Mouse (Mus musculus) hindbrain, embryonic 12.5 days (tissue): Measurements from ENCODE around the gene Cerk. TPM values are rescaled to one million over a fixed set of nuclear protein-coding genes. Genes with fewer than 3 reads are reported as not detected.
"Not testable (repeated sequence)": the region's sequence is repeated elsewhere in the genome, so short reads cannot be mapped to it uniquely, and the experiment has no call there.

Experiments
- ATAC-seq: fragments of 200-750 bp; cut with Nextera tagmentation; 2 replicates; pipeline ENCODE4 v1.8.0; 2017; ENCODE audit warnings: moderate TSS enrichment; ENCODE audit not compliant: low FRiP score
- H3K27ac ChIP-seq: fragments of 300-500 bp; sonication (generic); 2 replicates; pipeline ENCODE4 v1.5.1; 2016; ENCODE audit warnings: mild to moderate bottlenecking
- H3K27me3 ChIP-seq: fragments of 300-500 bp; sonication (generic); 2 replicates; pipeline ENCODE4 v1.6.1; 2016; ENCODE audit warnings: mild to moderate bottlenecking
- H3K36me3 ChIP-seq: fragments of 300-500 bp; sonication (generic); 2 replicates; pipeline ENCODE4 v1.6.1; 2016; ENCODE audit warnings: mild to moderate bottlenecking
- H3K4me1 ChIP-seq: fragments of 300-500 bp; sonication (generic); 2 replicates; pipeline ENCODE4 v1.6.1; 2016
- H3K4me2 ChIP-seq: fragments of 300-500 bp; sonication (generic); replicated peaks from 2 replicates; pipeline ENCODE4 v1.6.1; 2016; ENCODE audit warnings: mild to moderate bottlenecking
- H3K4me3 ChIP-seq: fragments of 300-500 bp; sonication (generic); 2 replicates; pipeline ENCODE4 v1.5.1; 2016; ENCODE audit warnings: mild to moderate bottlenecking
- H3K9ac ChIP-seq: fragments of 300-500 bp; sonication (generic); 2 replicates; pipeline ENCODE4 v1.6.1; 2016; ENCODE audit warnings: mild to moderate bottlenecking, moderate library complexity
- H3K9me3 ChIP-seq: fragments of 300-500 bp; sonication (generic); replicated peaks from 2 replicates; pipeline ENCODE4 v1.6.1; 2016; ENCODE audit warnings: mild to moderate bottlenecking
- WGBS: fragments of 180-500 bp; shearing (Covaris S2); methylation state at CpG from one replicate; pipeline ENCODE4 v1.1.7; 2016; 5-methylcytosine and 5-hydroxymethylcytosine counted together
- polyA plus RNA-seq: library from polyadenylated mRNA; unstranded; fragments of >200 nt; fragmentation: Nextera tagmentation; extraction: Ambion mirVana; gene quantifications from 2 replicates; pipeline ENCODE4 v1.2.1, GENCODE M21; 2016

The Cerk gene
- polyA plus RNA-seq, 1 experiment from 2014 or later, result 26.0 TPM

DNA sequence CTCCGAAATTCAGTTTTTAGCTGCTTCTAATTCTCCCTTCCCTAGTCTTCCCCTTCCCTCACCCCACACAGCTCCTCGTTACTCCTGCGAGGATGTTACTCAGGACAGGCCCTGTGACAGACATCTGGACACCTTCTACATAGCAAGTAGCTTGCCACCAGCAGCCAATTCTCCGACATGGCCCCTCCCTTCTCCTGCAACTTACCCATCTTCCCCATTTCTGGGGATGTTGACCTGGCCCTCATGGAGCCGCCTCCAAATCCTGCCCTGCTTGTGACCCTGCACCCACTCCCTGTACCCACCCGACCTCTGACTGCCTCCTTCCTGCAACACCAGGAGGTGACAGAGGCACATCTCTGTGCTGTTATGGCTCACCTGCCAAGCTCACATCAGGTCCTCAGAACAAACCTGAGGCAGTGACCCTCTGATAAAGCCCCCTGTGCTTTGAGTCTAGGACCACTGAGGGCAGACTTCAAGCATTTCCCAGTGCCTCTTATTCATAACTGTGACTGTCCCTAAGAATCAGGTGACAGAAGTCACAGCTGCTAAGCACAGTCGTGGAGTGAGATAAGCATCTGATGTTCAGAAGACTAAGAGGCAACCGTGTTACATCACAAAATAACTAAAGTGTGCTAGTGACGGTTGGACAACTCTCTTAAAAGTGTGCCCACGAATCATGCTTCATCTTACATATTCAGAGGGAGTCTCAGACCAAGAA, 18.0 kb downstream of the Cerk start:
- H3K4me3 ChIP-seq, result no peak overlapping the region
- no peaks in the 10 kb centered on the region for H3K9me3 ChIP-seq
- no peaks in the 10 kb centered on the region for H3K27me3 ChIP-seq
- H3K36me3 ChIP-seq, result peaks cover 4% of the 10 kb centered on the region; the same call in 1 of the 2 replicates
- 81% methylated on average over 10 of the region's 10 CpGs for WGBS
- H3K4me2 ChIP-seq, result no peak overlapping the region
- no peak overlapping the region for H3K9ac ChIP-seq
- H3K27ac ChIP-seq, result no peak overlapping the region
- ATAC-seq, result no peak
- peaks cover 22% of the 10 kb centered on the region for H3K4me1 ChIP-seq

DNA sequence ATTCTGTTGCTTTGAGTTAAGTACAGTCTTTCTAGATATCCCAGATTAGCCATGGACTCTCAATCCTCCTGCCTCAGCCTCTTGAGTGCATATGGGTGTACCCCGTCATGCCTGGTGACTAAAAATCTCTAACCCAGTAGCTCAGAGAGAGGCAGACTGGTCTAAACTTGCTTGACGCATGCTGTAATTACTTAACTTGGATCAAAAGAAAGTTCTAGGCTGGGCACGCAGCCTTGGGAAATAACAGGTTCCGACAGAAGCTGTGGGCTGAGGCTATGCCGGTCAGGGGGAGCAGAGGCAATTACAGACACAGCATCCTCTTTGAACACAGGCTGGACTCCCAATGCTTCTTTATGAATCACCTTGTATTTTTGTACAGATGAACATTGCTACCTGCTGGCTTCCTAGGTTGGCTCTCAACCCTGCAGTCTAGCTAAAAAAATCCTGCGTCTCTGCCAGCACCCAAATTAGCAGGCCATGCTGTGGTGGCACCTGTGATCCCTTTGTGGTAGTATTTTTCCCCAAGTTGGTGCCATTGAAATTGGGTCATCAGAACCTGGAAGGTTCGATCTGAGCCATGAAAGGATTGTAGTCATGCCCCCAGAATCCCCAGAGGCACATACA, 18.8 kb downstream of the Cerk start:
- Histone ChIP-seq H3K36me3 (peaks cover 4% of the 10 kb centered on the region; the same call in 1 of the 2 replicates), H3K4me1 (peaks cover 16% of the 10 kb centered on the region), H3K4me3 (no peak overlapping the region), H3K27ac (no peak overlapping the region), H3K27me3 (no peaks in the 10 kb centered on the region), H3K9me3 (no peaks in the 10 kb centered on the region), H3K9ac (no peak overlapping the region), H3K4me2 (no peak overlapping the region)
- ATAC-seq, result no peak
- WGBS, result 93% methylated on average over 7 of the region's 7 CpGs

DNA sequence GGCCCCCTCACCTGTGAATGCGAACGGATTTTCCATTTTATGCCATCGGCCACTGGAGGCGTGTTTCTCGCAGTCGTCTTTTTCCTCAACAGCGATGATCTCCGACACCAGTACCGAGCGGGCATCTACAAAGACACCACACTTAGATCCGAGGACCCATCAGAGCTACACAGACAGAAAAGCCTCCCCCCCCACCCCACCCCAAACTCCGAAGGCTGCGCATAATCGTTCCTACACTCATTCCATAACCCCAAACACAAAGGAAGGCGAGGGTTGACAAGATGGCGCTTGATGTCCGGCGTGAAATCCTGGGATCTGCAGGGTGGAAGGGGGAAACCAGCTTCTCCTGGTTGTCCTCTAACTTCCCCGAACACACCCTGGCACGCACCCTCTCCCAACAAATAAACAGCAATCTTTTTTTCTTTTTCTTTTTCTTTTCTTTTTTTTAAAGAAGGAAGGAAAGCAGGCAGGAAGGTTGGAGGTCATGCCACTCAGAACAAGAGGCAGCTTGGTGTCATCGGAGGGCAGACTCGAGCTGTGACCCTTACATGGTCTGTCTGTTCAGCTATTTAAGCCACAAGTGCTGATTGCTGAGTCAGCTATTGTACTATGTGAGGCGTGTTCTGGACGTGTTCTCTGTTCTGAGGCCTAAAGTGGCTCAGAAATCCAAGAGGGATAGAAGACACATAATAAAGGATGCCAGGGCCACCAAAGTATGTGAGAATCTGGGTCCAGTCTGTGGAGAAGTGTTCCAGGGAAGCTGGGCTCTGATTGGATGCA, 19.9 kb downstream of the Cerk start:
- no peak for ATAC-seq

GRCm38 (mm10) chr15:86164718-86165345, 21.1 kb downstream of the Cerk start:
- 76% methylated on average over 21 of the region's 21 CpGs for WGBS

More for the DNA sequence above, 19.9 kb downstream of the Cerk start:
- peaks cover 16% of the 10 kb centered on the region for H3K4me1 ChIP-seq
- H3K27me3 ChIP-seq, result no peaks in the 10 kb centered on the region
- H3K27ac ChIP-seq, result no peak overlapping the region
- WGBS, result 88% methylated on average over 24 of the region's 24 CpGs
- H3K9ac ChIP-seq, result no peak overlapping the region
- H3K36me3 ChIP-seq, result peaks cover 11% of the 10 kb centered on the region
- no peak overlapping the region for H3K4me2 ChIP-seq
- 0 out of 2 replicates have a peak, but pooled peaks cover 3% of the 10 kb centered on the region for H3K9me3 ChIP-seq
- H3K4me3 ChIP-seq, result no peak overlapping the region

DNA sequence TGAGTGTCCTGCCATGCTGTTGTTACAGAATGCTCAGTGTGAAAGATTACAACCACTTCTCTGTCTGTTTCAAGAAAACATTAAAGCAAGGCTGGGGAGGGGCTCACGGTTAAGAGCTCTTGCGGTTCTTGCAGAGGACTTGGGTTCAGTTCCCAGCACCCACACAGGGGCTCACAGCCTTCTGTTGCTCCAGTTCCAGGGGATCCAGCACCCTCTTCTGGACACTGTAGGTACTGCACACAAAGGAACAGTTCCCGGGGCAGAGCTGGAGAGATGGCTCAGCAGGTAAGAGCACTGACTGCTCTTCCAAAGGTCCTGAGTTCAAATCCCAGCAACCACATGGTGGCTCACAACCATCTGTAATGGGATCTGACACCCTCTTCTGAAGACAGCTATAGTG, 24.1 kb downstream of the Cerk start:
- not testable (repeated sequence) for H3K9me3 ChIP-seq, H3K27me3 ChIP-seq, H3K4me2 ChIP-seq, H3K9ac ChIP-seq, H3K4me1 ChIP-seq, ATAC-seq, H3K4me3 ChIP-seq, H3K27ac ChIP-seq
- H3K36me3 ChIP-seq, result peaks cover 11% of the 10 kb centered on the region
- WGBS, result 93% methylated on average over 3 of the region's 3 CpGs

More at GRCm38 (mm10) chr15:86164718-86165345, 21.1 kb downstream of the Cerk start:
- H3K27me3 ChIP-seq, result no peaks in the 10 kb centered on the region
- 0 out of 2 replicates have a peak, but pooled peaks cover 3% of the 10 kb centered on the region for H3K9me3 ChIP-seq
- H3K4me2 ChIP-seq, result no peak overlapping the region
- no peak overlapping the region for H3K4me3 ChIP-seq
- H3K9ac ChIP-seq, result no peak overlapping the region
- H3K27ac ChIP-seq, result no peak overlapping the region
- H3K36me3 ChIP-seq, result peaks cover 11% of the 10 kb centered on the region
- peaks cover 16% of the 10 kb centered on the region for H3K4me1 ChIP-seq
- ATAC-seq, result no peak

GRCm38 (mm10) chr15:86160906-86161305, 25.0 kb downstream of the Cerk start:
- H3K4me2 ChIP-seq, result no peak overlapping the region
- no peak overlapping the region for H3K9ac ChIP-seq
- H3K4me3 ChIP-seq, result no peak overlapping the region
- H3K27me3 ChIP-seq, result no peaks in the 10 kb centered on the region
- ATAC-seq, result no peak
- no peak overlapping the region for H3K27ac ChIP-seq
- peaks cover 16% of the 10 kb centered on the region for H3K36me3 ChIP-seq
- no peaks in the 10 kb centered on the region for H3K4me1 ChIP-seq
- 84% methylated on average over 10 of the region's 10 CpGs for WGBS
- 0 out of 2 replicates have a peak, but pooled peaks cover 3% of the 10 kb centered on the region for H3K9me3 ChIP-seq

DNA sequence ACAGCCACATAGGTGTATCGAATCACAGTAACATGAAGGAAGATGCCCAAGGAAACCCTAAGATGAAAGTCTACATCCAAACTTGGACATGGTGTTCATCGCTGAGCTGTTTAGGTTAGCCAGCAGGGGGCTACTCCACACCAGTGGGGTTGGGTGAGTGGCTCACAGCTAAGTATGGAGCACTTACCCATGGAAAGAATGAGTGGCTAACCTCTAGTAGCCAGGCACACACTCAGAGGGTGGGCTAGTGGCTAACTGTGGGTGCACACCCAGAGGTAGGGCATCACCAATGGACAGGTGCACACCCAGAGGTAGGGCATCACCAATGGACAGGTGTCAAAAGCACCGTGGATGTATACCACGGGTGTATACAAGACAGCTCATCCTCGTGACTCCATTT, 26.2 kb downstream of the Cerk start:
- WGBS, result 91% methylated on average over 5 of the region's 5 CpGs
- peaks cover 24% of the 10 kb centered on the region for H3K36me3 ChIP-seq
- H3K27ac ChIP-seq, result no peak overlapping the region

DNA sequence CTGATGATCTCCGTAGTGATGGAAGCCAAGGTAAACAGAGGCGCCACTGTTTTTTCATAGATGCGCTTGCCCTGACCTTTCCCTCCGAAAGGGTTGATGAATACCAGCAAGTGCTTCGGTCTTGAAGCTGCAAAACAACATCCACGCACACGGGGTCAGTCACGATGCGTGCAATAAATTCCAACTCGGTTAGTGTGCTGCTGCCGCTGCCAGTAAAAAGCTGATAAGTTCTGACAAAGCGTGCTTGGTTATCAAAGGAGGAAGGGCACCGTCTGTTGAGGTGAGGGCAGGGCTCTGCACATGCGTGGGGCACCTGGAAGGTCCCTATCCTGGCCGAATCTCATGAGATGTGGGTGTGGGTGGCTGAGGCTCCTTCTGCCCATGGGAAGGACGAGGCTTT, 26.8 kb downstream of the Cerk start:
- no peak overlapping the region for H3K4me3 ChIP-seq
- H3K27me3 ChIP-seq, result no peaks in the 10 kb centered on the region
- no peaks in the 10 kb centered on the region for H3K4me1 ChIP-seq
- H3K27ac ChIP-seq, result no peak overlapping the region
- no peak overlapping the region for H3K4me2 ChIP-seq
- 0 out of 2 replicates have a peak, but pooled peaks cover 3% of the 10 kb centered on the region for H3K9me3 ChIP-seq
- peaks cover 30% of the 10 kb centered on the region for H3K36me3 ChIP-seq
- no peak overlapping the region for H3K9ac ChIP-seq
- ATAC-seq, result no peak
- 88% methylated on average over 16 of the region's 16 CpGs for WGBS

More for the DNA sequence above, 26.2 kb downstream of the Cerk start:
- no peak overlapping the region for H3K4me2 ChIP-seq
- ATAC-seq, result no peak
- H3K4me3 ChIP-seq, result no peak overlapping the region
- H3K9me3 ChIP-seq, result 0 out of 2 replicates have a peak, but pooled peaks cover 3% of the 10 kb centered on the region
- no peak overlapping the region for H3K9ac ChIP-seq
- no peaks in the 10 kb centered on the region for H3K4me1 ChIP-seq
- H3K27me3 ChIP-seq, result no peaks in the 10 kb centered on the region

DNA sequence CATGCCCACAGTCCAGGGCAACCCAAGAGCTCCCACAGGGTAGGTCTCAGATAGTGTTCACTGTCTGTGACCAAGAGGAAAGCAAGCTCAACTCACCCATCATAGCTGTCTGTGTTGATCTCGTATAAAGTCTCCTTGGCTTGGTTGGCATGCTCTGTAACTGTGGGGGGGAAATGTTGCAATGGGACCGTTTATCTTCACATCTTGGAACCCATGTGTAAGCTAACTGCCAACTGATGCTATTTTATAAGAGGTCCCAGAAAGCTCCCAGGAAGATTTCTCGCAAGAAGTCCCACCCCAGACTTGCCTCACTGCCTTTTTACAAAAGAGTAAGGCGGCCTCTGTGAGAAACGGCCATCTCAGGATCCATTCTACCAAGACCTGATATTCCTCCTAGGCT, 29.4 kb downstream of the Cerk start:
- ATAC-seq, result no peak
- Histone ChIP-seq H3K9ac (no peak overlapping the region), H3K4me1 (no peaks in the 10 kb centered on the region), H3K27me3 (no peaks in the 10 kb centered on the region), H3K27ac (no peak overlapping the region), H3K36me3 (peaks cover 35% of the 10 kb centered on the region), H3K4me2 (no peak overlapping the region), H3K4me3 (no peak overlapping the region), H3K9me3 (no peaks in the 10 kb centered on the region)
- WGBS, result 82% methylated on average over 5 of the region's 5 CpGs

- 84% methylated on average over 12 of the region's 12 CpGs for WGBS
These were observed 32.4 kb downstream of the Cerk start for GRCm38 (mm10) chr15:86153481-86153960.

DNA sequence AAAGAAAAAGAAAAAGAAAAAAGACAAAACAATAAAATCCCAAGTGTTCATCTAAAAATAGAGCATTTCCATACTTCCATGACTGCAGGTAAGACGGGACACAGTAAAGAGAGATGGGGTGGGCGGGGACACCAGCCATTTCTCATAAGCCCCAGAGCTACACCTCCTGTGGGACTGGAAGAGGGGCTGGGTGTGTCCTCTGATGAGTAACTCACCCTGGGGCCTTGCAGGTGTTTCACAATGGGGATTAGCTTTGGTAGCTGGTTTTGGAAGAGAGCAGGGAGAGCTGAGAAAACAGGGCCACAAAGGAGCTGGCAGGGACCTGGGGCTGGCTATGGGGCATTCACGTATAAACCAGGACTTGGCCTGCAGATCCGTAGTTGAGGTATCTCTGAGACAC, 35.3 kb downstream of the Cerk start:
- 80% methylated on average over 4 of the region's 4 CpGs for WGBS

More at GRCm38 (mm10) chr15:86153481-86153960, 32.4 kb downstream of the Cerk start:
- no peaks in the 10 kb centered on the region for H3K4me1 ChIP-seq
- no peaks in the 10 kb centered on the region for H3K9me3 ChIP-seq
- H3K4me3 ChIP-seq, result no peak overlapping the region
- no peaks in the 10 kb centered on the region for H3K27me3 ChIP-seq
- no peak overlapping the region for H3K27ac ChIP-seq
- ATAC-seq, result no peak
- H3K4me2 ChIP-seq, result no peak overlapping the region
- no peak overlapping the region for H3K9ac ChIP-seq
- H3K36me3 ChIP-seq, result peaks cover 56% of the 10 kb centered on the region

DNA sequence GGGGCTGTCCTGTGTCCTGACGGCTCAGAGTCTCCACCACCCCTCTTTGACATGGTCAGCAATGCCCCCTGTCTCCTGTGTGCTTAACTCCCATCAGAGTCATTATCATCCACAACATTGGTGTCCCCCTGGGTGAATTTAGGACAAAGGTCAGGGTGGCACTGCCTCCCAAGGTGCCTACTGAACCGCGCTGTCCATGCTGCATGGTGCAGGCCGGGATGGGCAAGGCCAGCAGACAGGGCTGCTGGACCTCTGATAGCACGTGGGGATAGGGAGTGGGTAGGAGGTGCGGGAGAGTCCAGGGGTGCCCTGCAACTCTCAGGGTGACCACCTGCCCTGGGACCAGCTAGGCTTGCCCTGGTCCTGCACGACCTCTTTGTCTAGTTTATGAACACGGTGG, 39.0 kb downstream of the Cerk start:
- H3K27me3 ChIP-seq, result no peaks in the 10 kb centered on the region
- H3K27ac ChIP-seq, result no peak overlapping the region
- H3K9ac ChIP-seq, result no peak overlapping the region
- WGBS, result 87% methylated on average over 8 of the region's 8 CpGs
- no peak overlapping the region for H3K4me2 ChIP-seq
- ATAC-seq, result no peak
- peaks cover 54% of the 10 kb centered on the region for H3K36me3 ChIP-seq
- H3K4me1 ChIP-seq, result no peaks in the 10 kb centered on the region
- no peaks in the 10 kb centered on the region for H3K9me3 ChIP-seq
- H3K4me3 ChIP-seq, result no peak overlapping the region

More for the DNA sequence above, 35.3 kb downstream of the Cerk start:
- no peaks in the 10 kb centered on the region for H3K9me3 ChIP-seq
- no peak overlapping the region for H3K4me3 ChIP-seq
- no peak overlapping the region for H3K4me2 ChIP-seq
- H3K4me1 ChIP-seq, result no peaks in the 10 kb centered on the region
- H3K27me3 ChIP-seq, result no peaks in the 10 kb centered on the region
- no peak overlapping the region for H3K27ac ChIP-seq
- peaks cover 54% of the 10 kb centered on the region for H3K36me3 ChIP-seq
- ATAC-seq, result no peak
- H3K9ac ChIP-seq, result no peak overlapping the region
